Mouse (Mus musculus) T-cell, adult 2 months (primary cell): ENCODE data around the gene Max.
A peak's percentile ranks its signal among the peaks of the same experiment; 100 is the strongest.

Source experiments
- DNase-seq: peaks from one replicate; pipeline ENCODE4 v3.0.0; 2022; ENCODE audit warnings: low spot score

Max gene

GRCm38 (mm10) chr12:76961932-76962891 is at the start of gene Max:
Gene Max (minus strand): TSS chr12:76962201.
- DNase-seq: peak; percentile 98

GRCm38 (mm10) chr12:77011092-77011720 is 49.2 kb upstream of the Max start:
- DNase-seq: no peak

- peak; percentile 5 for DNase-seq
Measured at GRCm38 (mm10) chr12:77009202-77010030, 47.4 kb upstream of the Max start.

GRCm38 (mm10) chr12:77004893-77005292 is 42.9 kb upstream of the Max start:
- no peak for DNase-seq

GRCm38 (mm10) chr12:77002551-77003228 is 40.7 kb upstream of the Max start:
- no peak for DNase-seq

GRCm38 (mm10) chr12:77001312-77001711 is 39.3 kb upstream of the Max start:
- no peak for DNase-seq

GRCm38 (mm10) chr12:77000705-77001284 is 38.8 kb upstream of the Max start:
- no peak for DNase-seq

GRCm38 (mm10) chr12:77000096-77000704 is 38.2 kb upstream of the Max start:
- peak; percentile 66 for DNase-seq

- DNase-seq: no peak
Measured at GRCm38 (mm10) chr12:76994766-76995165, 32.8 kb upstream of the Max start.

- DNase-seq: no peak
Measured at GRCm38 (mm10) chr12:76992891-76993529, 31.0 kb upstream of the Max start.

- DNase-seq: no peak
Measured at GRCm38 (mm10) chr12:76982818-76983471, 20.9 kb upstream of the Max start.

GRCm38 (mm10) chr12:76979530-76979929 is 17.5 kb upstream of the Max start:
- DNase-seq: no peak

- no peak for DNase-seq
Measured at GRCm38 (mm10) chr12:76972669-76973068, 10.7 kb upstream of the Max start.

- DNase-seq: no peak
Measured at GRCm38 (mm10) chr12:76972241-76972640, 10.2 kb upstream of the Max start.

- no peak for DNase-seq
Measured at GRCm38 (mm10) chr12:76971642-76972221, 9.7 kb upstream of the Max start.

- DNase-seq: no peak
Measured at GRCm38 (mm10) chr12:76965876-76966275, 3.9 kb upstream of the Max start.

- no peak for DNase-seq
Measured at GRCm38 (mm10) chr12:76965089-76965488, 3.1 kb upstream of the Max start.

GRCm38 (mm10) chr12:76961052-76961931 is 709 bp downstream of the Max start:
- no peak for DNase-seq
